Mouse (Mus musculus) heart, adult 2 months (tissue): ENCODE data around the gene St6gal1.

Experiments
- EP300 ChIP-seq: fragments of 200-500 bp; IDR thresholded peaks from 2 replicates; pipeline ENCODE4 v1.6.1; 2011; ENCODE audit warnings: low read depth, low read length, control low read depth; ENCODE audit not compliant: insufficient read depth
- POLR2A ChIP-seq: fragments of 200-500 bp; IDR thresholded peaks from 2 replicates; pipeline ENCODE4 v1.6.1; 2011; ENCODE audit warnings: mild to moderate bottlenecking, low read depth, low read length, control low read depth; ENCODE audit not compliant: insufficient read depth

DNA sequence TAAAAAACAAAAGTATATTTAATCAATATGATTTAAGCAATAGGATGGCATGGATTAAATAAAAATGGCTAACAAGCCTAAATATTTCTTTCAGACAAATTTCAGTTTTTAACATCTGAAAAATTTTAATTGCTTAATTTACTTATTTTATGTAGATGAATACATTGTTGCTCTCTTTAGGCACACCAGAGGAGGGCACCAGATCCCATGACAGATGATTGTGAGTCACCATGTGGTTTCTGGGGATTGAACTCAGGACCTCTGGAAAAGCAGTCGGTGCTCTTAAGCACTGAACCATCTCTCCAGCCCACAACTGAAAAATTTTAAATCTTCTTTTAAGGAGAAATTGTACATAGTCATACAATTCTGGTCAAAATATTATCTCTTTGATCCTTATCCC is 34.9 kb upstream of the St6gal1 start:
- no peak for TF ChIP-seq POLR2A
- no peak for TF ChIP-seq EP300
